Mouse (Mus musculus): ENCODE measurements around the gene Tent2.

Gene Tent2

DNA sequence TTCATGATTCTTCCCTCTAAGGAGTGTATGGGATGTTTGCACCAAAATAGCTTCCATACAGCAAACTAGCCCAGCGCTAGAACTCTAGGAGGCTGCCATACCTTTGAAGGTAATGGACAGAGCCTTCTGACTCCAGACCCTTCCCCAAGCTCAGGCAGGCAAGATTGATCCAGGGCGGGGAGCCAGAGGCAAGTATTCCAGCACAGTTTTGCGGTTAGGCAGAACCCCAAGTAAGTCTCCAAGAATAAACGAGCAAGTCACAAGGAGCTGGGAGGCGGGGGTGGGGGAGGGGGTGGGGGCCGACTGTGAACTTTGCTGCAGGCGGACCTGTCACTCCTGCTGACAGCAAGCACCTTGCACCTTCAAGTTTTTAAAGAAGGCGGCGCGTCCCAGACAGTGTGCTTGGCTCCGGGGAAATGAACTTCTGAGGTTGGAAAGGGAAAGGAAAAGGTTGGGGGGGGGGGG, 48.3 kb downstream of the Tent2 start:
- no peak for DNase-seq (ENCODE audit: low spot score)

DNA sequence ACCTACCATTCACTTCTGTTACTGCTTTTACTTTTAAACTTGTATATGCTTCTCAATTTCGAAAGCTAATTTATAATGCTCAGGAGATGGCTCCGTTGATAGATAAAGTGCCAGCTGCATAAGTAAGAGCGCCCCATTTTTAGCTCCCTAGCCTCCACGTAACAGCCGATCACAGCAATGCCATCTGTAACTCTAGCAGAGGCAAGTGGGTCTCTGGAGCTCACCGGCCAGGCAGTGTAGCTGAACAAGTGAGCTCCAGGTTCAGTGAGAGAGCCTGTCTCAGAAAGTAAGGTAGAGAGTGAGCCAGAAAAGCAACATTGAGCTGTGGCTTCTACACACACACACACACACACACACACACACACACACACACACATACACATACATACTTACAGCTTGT, 51.0 kb downstream of the Tent2 start:
- no peak for DNase-seq (ENCODE audit: low spot score)

DNA sequence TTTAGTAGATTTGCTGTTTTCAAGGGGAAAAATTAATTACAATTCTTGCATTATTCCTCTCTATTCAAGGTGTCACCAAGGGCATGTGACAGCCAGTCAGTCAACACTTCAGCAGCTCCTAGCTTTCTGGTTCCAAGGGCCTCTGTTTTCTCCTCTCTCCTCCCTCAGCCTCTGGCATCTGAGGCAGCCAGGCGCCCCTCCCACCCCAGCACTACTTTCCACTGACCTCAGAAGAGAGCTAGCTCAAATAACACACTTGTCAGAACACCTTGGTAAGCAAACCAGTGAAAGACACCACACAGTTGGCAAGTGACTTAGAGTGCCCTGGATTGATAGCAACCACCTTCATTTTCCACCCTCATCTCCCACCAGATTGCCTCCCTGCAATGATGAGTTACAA, 54.1 kb downstream of the Tent2 start:
- DNase-seq (ENCODE audit: low spot score): no peak

DNA sequence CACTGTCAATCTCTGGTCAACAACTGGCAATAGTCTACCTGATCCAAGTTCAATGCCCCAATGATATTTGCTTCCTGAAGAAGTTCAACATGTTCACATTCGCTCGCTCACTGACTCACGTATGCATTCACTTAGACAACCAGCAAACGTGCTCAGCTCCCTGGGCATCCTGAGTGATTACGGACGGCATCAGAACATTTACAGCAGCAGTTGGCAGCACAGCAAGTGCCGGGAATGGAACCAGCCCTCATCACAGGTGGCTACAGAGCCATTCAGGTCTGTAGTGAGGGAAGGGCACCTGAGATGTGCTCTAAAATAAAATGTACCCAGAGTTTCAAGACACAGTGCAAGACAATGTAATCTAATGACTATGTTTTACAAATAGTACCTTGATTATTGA, 55.1 kb downstream of the Tent2 start:
- no peak for DNase-seq (ENCODE audit: low spot score)

DNA sequence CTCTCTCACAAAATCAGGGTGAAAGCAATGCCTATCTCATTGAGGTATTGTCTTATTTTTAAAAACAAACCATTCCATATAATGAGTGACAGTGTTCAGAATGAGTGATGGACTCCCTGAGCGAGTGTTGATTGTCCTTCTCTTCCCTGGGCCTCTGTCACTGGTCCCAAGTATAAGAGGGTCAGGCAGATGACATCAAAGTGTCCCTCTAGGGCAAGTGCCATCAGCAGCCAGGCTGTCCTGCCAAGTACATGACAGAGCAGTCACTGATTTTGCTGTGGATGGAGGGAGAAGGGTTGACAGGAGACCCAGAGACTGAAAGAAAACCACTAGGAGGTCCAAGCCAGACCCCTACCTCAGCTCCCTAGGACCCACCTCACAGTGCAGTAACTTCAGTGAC, 55.9 kb downstream of the Tent2 start:
- DNase-seq (ENCODE audit: low spot score): no peak

DNA sequence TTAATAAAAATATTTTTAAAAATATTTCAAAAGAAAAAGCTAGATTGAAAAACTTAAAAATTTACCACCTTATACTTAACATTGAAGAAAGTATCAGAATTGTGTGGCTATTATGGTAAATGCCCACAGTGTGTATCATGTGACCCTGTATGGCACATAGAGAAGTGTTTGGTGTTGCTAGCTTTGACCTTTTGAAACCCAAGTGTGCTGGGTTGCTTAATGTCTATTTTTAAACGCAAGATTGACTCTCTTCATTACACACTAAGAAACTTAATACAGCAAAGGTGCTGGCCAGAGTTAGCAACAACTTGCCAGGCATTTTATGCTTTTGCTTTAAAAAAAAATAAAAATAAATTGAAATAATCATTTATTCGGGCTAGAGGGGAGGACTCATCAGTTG, 56.7 kb downstream of the Tent2 start:
- DNase-seq (ENCODE audit: low spot score): no peak

DNA sequence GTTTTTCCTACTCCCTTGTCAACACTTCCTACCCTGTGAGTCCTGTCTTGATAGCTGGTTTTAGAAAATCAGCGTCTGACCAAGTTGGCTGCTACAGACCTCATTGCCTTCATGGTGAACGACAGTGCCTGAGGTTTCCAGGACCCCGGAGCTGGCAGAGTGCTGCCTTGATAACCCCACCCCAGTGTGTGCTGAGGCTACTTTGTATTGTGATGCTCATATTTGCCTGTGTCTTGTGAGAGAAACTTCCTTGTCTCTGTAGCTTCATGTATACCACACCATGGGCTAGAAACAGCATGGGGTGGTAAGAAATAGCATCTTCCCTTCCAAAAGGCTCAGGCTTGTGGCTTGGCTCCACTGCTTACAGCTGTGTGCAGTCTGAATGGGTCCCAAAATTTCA, 61.5 kb downstream of the Tent2 start:
- DNase-seq (ENCODE audit: low spot score): no peak

DNA sequence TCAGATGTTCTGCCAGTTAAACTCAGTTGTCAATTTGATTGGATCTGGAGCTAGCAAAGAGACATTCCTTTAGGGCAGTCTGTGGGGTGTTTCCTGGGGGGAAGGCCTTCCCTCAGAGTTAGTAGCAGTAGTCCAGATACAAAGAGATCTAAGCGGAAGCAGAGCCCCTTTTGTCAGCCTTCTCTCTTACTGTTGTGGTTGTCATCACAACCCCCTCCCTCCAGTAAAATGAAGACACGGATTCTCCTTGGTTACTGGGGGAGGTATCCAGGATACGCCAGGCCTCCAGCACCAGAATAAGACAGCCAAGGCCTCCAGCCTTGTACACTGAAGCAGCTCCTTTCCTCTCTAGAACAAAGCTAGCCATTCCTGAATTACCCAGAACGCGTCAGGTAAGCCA, 63.2 kb downstream of the Tent2 start:
- DNase-seq (ENCODE audit: low spot score): no peak

DNA sequence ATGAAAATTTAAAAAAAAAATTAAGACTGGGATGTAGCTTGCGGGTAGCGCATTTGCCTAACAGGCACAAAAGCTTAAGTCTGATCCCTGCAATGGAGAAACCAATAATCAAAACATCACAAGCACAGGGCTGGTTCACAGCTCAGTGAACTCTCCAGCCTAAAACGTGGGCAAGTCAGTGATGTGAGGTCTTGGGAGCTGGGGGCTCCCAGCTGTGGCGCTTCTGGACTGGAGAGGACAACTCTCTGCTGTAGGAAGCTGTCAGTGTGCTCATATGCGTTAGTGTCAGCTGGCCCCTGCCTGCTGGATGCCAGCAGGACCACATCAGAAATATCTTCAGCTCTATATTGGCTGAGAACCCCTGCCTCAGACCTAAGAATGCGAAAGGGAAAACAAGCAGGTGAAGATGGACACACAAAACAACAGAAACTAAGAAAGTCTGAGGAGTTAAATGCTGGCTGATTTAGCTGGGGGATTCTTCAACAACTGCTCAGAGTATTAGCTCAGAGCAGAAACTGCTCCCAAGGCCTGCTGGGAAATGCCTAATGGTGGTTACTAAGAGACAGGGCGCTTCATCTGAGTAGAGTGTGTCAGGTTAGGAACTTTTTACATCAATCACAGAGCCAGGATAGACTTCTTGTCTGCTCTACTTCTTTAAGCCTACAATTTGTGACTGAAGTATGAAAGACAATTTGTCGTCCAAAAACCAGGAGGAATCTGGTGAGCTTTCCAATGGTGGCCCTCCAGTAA, 63.9 kb downstream of the Tent2 start:
- no peak for DNase-seq (ENCODE audit: low spot score)

DNA sequence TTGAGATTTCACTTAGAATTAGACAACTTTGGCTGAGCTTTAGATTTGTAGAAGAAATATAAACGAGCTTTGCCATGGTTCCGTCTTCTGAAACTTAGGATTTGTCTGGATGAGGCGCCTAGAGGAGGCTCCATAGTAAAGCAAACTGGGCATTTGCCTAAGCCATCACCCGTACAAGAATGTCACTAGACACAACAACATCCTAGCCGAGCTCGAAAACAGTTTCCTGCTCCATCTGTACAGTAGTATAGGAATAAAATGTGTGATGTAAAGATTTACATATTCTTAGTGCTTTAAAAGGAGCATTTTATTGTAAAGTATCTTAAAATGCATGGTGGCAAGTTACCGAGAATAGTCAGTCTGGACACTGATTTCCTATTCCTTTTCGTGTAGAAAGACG, 69.9 kb downstream of the Tent2 start:
- DNase-seq (ENCODE audit: low spot score): no peak

DNA sequence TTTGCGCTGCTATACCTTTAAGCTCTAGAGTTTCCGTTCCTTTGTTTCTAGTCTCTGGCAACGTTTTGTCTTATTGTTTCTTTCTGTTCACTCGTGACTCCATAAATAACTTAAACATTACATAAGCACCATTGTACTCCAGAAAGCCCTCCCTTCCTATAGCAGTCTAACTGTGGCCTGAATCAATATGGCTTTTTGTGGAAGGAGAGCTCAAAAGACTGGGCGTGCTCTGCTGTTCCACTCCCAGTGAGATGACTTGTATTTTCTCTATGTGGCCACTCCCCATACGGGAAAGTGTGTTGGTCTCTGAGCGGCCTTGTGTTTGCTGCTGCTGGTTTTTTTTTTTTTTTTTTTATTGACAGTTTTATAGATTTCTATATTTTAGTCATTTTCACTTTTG, 74.9 kb downstream of the Tent2 start:
- no peak for DNase-seq (ENCODE audit: low spot score)

DNA sequence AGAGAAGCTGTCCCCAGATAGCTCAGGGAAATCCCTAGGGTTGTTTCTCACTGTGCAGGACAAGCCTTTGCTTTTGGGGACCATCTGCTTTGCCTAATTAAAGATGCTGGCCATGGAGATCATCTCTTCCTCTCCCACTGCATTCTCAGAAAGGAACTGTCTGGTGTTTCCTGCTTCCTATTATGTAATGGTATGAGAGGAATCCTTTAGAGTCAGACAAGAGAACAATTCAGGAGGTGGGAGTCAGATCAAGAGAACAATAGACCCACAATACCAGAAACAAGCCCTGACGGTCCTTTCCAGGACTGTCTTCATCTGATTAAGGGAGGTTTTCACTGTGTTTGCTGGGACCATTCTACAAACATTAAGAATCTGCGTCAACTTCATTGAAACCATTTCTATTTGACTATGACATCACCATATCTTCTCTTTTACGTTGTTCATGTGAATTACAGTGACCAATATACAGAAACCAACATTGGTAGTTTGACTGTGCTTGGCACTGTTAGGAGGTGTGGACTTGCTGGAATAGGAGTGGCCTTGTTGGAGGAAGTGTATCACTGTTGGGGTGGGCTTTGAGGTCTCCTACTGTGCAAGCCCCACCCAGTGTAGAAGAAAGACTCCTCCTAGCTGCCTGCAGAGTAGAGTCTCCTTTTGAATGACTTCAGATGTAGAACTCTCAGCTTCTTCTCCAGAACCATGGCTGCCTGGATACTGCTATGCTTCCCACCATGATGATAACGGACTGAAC, 89.7 kb downstream of the Tent2 start:
- no peak for DNase-seq (ENCODE audit: low spot score)

DNA sequence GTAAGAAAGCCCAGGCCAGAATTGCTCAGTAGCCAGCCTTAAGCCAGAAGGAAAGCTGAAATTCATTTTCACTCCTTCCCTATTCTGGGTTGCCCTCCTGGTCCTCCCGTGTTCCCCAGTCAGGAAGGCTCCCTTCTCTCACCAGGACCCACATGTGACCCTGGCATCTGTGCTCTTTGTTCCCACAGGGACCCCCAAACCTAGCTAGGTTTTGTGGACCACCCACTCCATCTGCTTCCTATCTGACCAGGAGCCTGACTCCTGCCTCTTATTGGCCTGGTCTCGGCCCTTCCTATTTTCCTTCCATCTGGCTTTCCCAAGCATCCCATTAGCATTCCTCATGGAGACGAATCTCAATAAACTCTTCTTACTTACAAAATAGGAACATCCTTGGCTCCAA, 93.6 kb downstream of the Tent2 start:
- DNase-seq (ENCODE audit: low spot score): no peak

DNA sequence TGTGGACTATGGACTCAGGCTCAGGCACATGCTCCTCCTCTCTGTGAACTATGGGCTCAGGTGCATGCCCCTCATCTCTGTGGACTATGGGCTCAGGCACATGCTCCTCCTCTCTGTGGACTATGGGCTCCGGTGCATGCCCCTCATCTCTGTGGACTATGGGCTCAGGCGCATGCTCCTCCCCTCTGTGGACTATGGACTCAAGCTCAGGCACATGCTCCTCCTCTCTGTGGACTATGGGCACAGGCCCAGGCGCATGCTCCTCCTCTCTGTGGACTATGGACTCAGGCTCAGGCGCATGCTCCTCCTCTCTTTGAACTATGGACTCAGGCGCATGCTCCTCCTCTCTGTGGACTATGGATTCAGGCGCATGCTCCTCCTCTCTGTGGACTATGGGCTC, 95.5 kb downstream of the Tent2 start:
- DNase-seq (ENCODE audit: low spot score): no peak

All from c-Kit-positive CD71-positive TER-119-positive erythroid progenitor cells, embryonic 14.5 days (primary cell).